Mouse (Mus musculus) natural killer cell, adult 2 months (primary cell): ENCODE results near the gene Samd4b.
"Not testable (repeated sequence)": the region's sequence is repeated elsewhere in the genome, so short reads cannot be mapped to it uniquely, and the experiment has no call there.

Source experiments
- DNase-seq, 2 experiments: peaks; one replicate each; pipeline ENCODE4 v3.0.0; 2022; ENCODE audit warnings: low spot score in 2 of 2

Gene Samd4b

DNA sequence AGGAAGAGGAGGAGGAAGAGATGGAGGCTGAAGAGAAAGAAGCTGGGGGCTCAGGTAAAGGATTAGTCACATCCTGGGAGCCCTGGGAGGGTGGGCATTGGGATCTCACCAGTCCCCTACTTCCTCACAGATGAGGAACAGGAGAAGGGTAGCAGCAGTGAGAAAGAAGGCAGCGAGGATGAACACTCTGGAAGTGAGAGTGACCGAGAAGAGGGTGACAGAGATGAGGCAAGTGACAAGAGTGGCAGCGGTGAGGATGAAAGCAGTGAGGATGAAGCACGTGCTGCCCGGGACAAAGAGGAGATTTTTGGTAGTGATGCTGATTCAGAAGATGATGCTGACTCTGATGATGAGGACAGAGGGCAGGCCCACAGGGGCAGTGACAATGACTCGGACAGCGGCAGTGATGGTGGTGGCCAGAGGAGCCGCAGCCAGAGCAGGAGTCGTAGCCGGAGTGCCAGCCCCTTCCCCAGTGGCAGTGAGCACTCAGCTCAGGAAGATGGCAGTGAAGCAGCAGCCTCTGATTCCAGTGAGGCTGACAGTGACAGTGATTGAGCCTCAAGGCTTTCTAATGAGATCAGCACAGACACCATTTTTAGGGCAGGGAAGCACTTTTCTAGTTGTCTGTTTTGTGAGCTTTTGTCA lies 199.1 kb downstream of the Samd4b start:
- DNase-seq, result no peak

GRCm38 (mm10) chr7:28398000-28398399 lies 199.9 kb downstream of the Samd4b start:
- DNase-seq, result peak in 1 of 2 experiments; percentile 21

- DNase-seq, result no peak
Observed at GRCm38 (mm10) chr7:28395425-28395824, 202.5 kb downstream of the Samd4b start.

GRCm38 (mm10) chr7:28393272-28393951 lies 204.5 kb downstream of the Samd4b start:
- DNase-seq, result no peak

- DNase-seq, result peak; percentile 96 to 97
Observed at GRCm38 (mm10) chr7:28392429-28393271, 205.3 kb downstream of the Samd4b start, which contains the start of the genes Med29 and Paf1. Gene Med29 (minus strand): TSS chr7:28392708. Gene Paf1 (plus strand): TSS chr7:28392951.

GRCm38 (mm10) chr7:28390331-28390730 lies 207.6 kb downstream of the Samd4b start:
- DNase-seq, result no peak

- not testable (repeated sequence) for DNase-seq
Observed at GRCm38 (mm10) chr7:28387384-28387783, 210.6 kb downstream of the Samd4b start.

- DNase-seq, result not testable (repeated sequence)
Observed at GRCm38 (mm10) chr7:28386877-28387276, 211.1 kb downstream of the Samd4b start.

DNA sequence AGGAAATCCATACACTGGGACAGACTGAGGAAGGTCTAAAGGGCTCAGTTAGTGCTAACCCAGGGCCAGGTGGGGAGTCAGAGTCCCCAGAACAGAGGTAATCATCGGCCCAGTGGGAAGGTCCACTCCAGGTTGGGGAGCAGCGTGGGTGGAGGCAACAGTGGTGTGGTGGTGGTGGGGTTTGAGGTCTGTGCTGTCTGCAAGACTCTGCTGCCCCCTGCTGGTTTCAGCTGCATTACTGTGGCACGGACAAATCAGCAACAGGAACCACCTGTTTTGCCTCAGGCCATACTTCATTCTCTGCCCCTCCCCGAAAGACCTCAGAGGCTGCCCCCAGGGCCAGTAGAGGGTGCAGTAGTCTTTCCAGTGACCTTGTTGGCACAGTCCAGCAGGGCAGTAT lies 211.5 kb downstream of the Samd4b start:
- DNase-seq, result peak; percentile 84 to 90

- no peak for DNase-seq
Observed at GRCm38 (mm10) chr7:28386007-28386406, 211.9 kb downstream of the Samd4b start.

DNA sequence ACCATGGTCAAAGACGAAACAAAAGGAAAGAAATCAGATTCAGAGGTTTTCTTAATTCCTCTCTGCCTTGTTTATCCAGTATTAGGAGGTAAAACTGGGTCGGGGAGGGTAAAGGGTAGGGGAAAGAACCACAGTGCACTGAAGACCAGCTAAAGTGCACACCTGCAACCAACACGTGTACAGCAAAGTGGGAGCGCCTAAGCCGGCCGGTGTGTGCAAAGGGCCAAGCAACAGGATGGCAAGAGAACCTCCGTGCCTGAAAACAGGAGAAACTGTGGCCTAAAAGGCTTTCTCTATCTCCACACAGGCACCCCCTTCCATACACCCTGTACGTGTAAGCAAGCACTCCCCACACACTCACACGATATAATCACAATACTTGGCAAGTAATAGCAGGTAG lies 212.7 kb downstream of the Samd4b start:
- no peak for DNase-seq

DNA sequence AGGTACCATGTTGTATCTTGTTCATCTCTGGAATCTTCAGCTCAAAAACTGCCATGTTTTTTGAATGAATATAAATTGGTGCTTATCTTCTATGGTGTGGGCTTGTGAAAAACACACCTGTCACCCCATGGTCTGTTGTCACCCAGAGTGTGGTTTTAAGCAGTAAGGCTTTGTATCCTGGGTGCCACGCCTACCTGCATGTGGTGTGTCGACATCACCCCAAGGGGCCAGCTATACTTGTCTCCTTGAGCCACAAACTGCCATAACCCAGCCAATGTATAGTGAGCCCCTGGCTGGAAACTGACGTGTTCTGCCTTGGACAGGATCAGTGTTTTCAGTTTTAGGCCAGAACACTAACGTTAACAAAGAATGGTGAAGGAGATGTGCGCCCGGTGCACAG lies 213.8 kb downstream of the Samd4b start:
- peak; percentile 52 to 58 for DNase-seq

- no peak for DNase-seq
Observed at GRCm38 (mm10) chr7:28383606-28384005, 214.3 kb downstream of the Samd4b start.

DNA sequence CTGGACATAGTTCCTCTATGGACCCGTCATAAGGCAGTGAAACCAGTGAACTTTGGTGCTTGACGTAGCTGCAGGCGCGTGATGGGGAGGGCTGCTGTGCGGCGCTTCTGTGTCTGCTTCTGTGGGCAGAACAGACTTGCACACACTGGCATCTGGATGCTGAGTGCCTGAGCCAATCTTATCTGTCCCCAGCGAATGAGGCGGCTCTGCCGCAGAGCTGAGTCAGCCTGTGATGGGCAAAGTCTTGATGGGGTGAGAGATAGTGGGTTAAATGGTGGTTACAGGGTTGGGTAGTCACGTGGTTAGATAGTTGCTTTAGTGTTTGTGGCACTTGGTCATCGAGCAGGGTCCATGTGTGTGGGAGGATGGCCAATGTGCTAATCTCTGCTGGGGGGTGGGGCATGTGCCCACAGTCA lies 215.0 kb downstream of the Samd4b start:
- DNase-seq, result peak; percentile 94 to 95

GRCm38 (mm10) chr7:28382347-28382951 lies 215.5 kb downstream of the Samd4b start:
- DNase-seq, result peak in 1 of 2 experiments; percentile 81

DNA sequence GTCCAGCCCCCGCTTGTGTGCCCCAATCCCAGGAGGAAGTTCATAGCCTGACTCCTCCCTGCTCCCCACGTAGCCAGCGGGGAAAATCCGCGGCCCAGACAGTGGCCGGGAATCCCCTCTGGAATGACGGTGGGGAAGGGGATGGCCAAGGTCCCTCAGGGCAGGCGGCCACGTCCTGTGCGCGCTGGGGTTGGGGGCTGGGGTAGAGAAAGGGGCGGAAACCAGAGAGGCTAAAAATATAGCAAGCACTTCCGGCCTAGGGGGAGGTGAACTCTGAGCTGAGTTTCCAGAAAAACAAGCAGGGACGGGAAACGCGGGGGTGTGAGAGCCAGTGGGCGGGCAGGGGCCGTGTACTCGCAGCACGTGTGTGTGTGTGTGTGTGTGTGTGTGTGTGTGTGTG lies 216.0 kb downstream of the Samd4b start:
- DNase-seq, result peak; percentile 94 to 96

DNA sequence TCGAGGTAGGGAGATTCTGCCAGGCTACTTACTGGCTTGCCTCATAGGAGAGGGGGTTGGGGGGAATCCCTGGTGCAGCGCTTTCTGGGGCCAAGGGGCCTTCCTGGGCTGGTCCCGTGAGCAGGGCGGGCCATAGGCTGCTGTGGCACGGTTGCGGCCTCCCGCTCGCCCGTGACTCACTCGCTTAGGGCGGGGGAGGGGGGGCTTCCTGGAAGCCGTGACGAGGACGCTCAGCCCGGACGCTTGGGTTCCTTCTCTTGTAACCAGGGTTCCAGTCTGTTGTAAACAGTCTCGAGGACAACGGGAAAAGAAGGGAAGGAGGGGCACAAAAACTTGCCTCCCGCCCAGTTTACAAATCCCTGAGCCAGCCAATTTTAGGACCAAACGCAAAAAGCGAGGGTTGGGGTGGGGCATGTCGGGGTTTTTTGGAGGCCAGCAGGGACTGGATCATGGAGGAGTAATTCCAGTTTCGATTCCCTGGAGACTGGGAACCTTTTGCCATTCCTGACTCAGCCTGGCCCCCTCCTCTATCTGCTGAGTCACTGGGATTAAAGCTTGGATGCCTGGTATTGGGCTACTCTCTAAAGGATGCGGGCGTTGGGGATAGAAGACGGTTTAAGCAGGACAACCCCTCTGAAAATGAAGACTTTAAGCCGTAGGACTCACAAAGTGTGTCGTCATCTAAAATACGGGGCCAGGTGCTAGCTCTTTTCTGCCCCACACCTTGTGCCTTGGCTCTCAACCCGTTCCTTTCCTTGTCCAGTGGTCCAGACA lies 216.7 kb downstream of the Samd4b start:
- peak; percentile 95 to 96 for DNase-seq

DNA sequence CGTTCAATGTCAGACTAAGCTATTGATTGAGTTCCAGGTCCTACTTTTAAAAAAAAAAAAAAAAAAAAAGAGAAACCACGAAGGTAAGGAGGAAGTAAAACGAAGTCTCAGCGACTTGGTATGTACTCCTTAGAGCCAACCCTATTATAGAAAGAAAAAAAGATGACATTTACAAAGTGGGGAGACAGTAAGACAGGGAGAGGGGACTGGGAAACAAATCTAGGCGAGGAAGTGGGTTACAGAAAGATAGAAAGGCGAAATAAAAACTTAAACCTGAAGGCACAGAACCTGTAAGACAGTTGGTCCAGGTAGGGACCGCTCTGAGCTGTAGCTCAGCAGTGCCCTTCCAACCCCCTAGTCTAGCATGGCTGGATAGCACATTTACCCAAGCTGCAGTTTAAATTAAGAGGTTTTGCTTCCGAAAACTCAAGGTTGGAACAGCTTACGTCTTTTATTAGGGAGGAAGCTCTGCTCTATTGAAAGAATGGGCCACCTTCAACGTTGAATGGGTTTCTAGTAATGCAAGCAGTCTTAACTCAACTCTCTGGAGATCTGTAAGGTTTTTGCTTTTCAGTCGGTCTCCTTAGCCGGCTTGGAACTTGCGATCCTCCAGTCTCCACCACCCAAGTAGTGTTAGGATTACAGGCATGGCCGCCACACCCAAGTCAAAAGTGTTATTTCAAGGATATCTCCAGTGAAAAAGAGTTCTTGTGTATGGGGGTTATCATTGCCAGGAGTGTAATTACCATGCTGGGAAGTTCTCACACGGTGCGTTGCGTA lies 217.5 kb downstream of the Samd4b start, which contains the start of gene Zfp36:
Gene Zfp36, minus strand, starts transcription at position 17 of the 780 bp plus-strand sequence.
- DNase-seq, result peak in 1 of 2 experiments; percentile 48

- peak; percentile 95 to 97 for DNase-seq
Observed at GRCm38 (mm10) chr7:28378769-28379651, 218.9 kb downstream of the Samd4b start.
